Mouse (Mus musculus): Measurements from ENCODE around the gene Tnfrsf1a. TPM values are rescaled to one million over a fixed set of nuclear protein-coding genes. Genes with fewer than 3 reads are reported as not detected.
A peak's percentile ranks its signal among the peaks of the same experiment; 100 is the strongest.

Gene Tnfrsf1a
- polyA plus RNA-seq, 1 experiment from 2014 or later = 190 TPM

DNA sequence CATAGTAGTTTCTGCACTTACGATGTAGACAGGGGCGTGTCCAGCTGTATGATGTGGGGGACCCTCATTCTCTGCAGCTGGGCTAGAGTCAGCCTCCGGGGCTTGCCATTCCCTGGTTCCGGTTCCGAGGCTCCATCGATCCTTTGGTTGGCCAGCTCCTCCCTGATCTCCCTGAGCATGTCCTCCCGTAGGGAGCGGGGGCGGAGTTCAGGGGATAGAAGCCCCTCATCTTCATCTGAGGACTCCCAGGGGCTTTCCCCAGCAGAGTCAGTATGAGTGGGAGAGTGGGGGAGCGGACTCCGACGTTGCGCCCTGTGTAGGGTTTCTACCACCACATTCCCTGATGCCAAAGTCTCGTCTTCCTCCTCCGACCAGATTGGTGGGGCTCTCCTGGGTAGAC is 13.9 kb downstream of the Tnfrsf1a start:
- H3K27me3 ChIP-seq = no peaks in the 10 kb centered on the region
- ATAC-seq = no peak
- TF ChIP-seq CTCF (IDR thresholded peaks at IDR 0.05) = no peak
- ChIA-PET POLR2A (interaction anchor here (1.1 to 2.0 kb wide), 3 partner anchors 8 to 53 kb away, joined by 4 to 8 read pairs (median 4); no protein-coding TSS in a partner anchor), CTCF (no interaction called here)
- DNase-seq (ENCODE audit: low read depth, low spot score) = no peak
- in situ Hi-C loops (cut with MboI; ENCODE audit: low pct_unique_long_range_greater_than_20kb) = loop anchor here (10.0 kb wide), 1 partner anchor 52 kb away; no protein-coding TSS in a partner anchor

DNA sequence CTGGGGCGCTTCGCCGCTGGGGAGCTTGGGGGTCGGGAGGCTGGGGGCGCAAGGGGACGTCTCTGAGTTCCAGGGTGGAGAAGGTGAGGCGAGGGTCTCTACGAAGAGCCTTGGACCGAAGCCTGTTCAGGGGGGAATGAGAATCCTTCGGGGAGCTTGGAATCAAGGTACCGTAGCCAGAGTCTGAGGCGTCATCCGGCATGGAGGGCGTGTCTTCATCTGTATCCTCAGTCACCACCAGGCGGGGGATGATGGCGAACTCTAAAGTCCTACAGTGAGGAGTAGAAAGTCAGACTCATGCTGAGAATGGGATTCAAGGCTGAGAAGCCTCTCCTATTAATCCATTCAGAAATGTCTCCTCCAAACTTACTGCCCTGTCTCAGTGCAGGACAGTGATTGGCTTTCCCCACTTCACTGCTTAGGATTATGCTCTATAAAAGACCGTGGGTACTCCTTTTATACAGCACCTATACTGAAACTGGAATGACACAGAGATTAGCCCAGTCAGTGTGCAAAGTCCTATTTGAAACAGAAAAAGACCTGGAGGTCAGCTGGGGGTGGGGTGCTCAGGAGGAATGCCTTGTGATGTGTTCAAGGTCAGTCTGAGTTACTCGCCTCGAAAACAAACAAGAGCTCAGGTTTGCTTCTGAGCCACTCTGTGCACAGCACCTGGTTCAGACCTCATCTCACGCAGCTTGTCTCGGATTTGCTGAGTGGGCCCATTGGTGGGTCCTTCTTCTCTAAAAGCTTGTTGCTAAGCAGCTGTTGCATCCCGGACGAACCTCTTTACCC is 14.5 kb downstream of the Tnfrsf1a start:
- no peak for TF ChIP-seq CTCF (IDR thresholded peaks at IDR 0.05)
- ChIA-PET POLR2A (interaction anchor here (0.6 to 2.0 kb wide), 6 partner anchors 9 to 54 kb away, joined by 3 to 9 read pairs (median 4); partner anchors contain the start of genes Ltbr and Tnfrsf1a), CTCF (interaction anchor here (0.8 to 4.8 kb wide), 4 partner anchors 18 to 95 kb away, joined by 3 to 32 read pairs (median 3); no protein-coding TSS in a partner anchor)
- ATAC-seq (no peak), DNase-seq (ENCODE audit: low read depth, low spot score) (no peak)
- in situ Hi-C loops (cut with MboI; ENCODE audit: low pct_unique_long_range_greater_than_20kb) = loop anchor here (10.0 kb wide), 1 partner anchor 51 kb away; no protein-coding TSS in a partner anchor
- no peaks in the 10 kb centered on the region for H3K27me3 ChIP-seq

DNA sequence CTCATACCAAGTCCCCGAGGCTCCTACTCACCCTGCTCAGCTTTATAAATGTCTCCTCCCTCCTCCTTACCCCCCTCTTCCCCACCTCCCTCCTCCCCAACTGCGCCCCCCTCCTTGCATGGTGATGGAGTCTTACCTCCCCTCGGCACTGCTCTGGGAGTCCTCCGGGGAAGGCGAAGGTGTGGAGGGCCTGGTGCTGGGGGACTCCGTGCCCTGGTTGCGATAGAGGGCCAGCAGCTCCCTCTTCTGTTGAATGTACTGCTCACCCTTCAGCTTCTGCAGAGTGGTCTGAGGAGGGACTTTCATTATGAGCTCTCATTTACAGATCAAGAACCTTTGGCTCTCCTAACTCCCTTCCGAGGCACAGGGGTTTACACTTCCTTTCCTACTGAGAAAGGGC is 15.3 kb downstream of the Tnfrsf1a start:
- H3K27me3 ChIP-seq = no peaks in the 10 kb centered on the region
- in situ Hi-C loops (cut with MboI; ENCODE audit: low pct_unique_long_range_greater_than_20kb) = loop anchor here (10.0 kb wide), 1 partner anchor 50 kb away; no protein-coding TSS in a partner anchor
- no peak for TF ChIP-seq CTCF (IDR thresholded peaks at IDR 0.05)
- POLR2A ChIA-PET = interaction anchor here (1.0 to 2.0 kb wide), 4 partner anchors 10 to 55 kb away, joined by 3 to 9 read pairs (median 6); partner anchors contain the start of genes Ltbr and Tnfrsf1a
- ATAC-seq (no peak), DNase-seq (ENCODE audit: low read depth, low spot score) (no peak)
- CTCF ChIA-PET = interaction anchor here (0.8 to 4.8 kb wide), 6 partner anchors 18 to 95 kb away, joined by 3 to 32 read pairs (median 3); no protein-coding TSS in a partner anchor

DNA sequence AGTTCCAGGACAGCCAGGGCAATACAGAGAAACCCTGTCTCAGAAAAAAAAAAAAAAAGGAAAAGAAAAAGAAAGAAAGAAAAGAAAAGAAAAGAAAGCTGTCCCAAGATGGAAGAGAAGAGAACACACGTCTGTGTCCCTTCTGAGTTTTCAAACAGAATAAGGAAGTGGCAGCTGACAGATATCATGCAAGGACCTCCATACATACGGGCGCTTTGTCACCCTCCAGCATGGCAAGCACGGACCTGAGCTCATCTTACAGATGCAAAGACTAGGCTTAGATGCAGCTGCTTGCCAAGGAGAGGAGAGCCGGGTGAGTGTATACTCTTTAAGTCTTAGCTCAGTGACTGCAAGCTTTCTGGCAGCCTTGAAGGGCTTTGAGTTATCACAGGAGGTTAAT is 16.4 kb downstream of the Tnfrsf1a start:
- no peak for ATAC-seq
- ChIA-PET POLR2A (no interaction called here), CTCF (interaction anchor here (1.0 to 4.8 kb wide), 8 partner anchors 11 to 91 kb away, joined by 3 to 32 read pairs (median 4); no protein-coding TSS in a partner anchor)
- no peaks in the 10 kb centered on the region for H3K27me3 ChIP-seq
- in situ Hi-C loops (cut with MboI; ENCODE audit: low pct_unique_long_range_greater_than_20kb) = loop anchor here (5.0 to 10.0 kb wide), 2 partner anchors 49 to 237 kb away; no protein-coding TSS in a partner anchor
- TF ChIP-seq CTCF (IDR thresholded peaks at IDR 0.05) = no peak
- no peak for DNase-seq (ENCODE audit: low read depth, low spot score)

DNA sequence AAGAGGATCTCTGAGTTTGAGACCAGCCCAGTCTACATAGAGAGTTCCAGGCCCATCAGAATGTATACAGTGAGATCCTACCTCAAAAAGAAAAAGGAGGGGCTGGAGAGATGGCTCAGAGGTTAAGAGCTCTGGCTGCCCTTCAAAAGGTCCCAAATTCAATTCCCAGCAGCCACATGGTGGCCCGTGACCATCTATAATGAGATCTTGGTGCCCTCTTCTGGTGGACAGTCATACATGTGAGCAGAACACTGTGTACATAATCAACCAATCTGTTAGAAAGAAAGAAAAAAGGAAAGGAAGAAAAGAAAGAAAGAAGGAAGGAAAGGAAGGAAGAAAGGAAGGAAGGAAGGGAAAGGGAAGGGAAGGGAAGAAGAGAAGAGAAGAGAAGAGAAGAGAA is 17.0 kb downstream of the Tnfrsf1a start:
- DNase-seq (ENCODE audit: low read depth, low spot score) = no peak
- ATAC-seq = no peak
- H3K27me3 ChIP-seq = no peaks in the 10 kb centered on the region
- ChIA-PET CTCF (interaction anchor here (1.0 to 4.8 kb wide), 7 partner anchors 12 to 92 kb away, joined by 3 to 32 read pairs (median 4); no protein-coding TSS in a partner anchor), POLR2A (no interaction called here)
- in situ Hi-C loops (cut with MboI; ENCODE audit: low pct_unique_long_range_greater_than_20kb) = loop anchor here (5.0 to 10.0 kb wide), 2 partner anchors 49 to 236 kb away; no protein-coding TSS in a partner anchor
- no peak for TF ChIP-seq CTCF (IDR thresholded peaks at IDR 0.05)

DNA sequence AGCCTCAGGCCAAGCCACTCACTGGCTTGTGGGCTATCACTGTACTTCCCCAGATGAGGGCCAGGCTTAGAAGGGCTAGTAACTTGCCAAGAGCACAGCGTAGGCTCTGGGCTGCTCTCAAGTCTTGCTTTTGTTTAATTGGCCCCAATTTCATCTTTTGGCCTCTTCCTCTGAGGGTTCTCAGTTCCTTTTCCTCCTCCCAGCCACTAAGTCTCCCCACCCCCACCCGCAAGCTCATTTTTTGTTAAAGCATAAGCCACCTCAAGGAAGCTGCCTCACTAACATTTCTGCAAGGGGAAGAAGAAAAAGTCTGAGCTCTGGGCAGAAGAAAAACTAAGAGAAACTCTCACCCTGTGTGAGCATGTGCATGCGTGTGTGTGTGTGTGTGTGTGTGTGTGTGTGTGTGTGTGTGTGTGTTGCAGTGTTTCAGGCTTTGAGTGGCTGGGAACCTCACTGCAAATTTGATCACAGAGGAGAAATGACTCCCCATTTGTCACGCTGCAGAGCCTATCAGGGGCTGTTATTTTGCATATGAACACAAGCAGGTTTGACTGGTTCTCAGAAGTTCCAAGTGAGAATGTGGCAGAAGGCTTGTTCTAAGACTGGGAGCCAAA is 18.7 kb downstream of the Tnfrsf1a start:
- ChIA-PET CTCF (interaction anchor here (4.8 kb wide), 1 partner anchor 93 kb away, joined by 32 read pairs; no protein-coding TSS in a partner anchor), POLR2A (interaction anchor here (0.7 to 1.9 kb wide), 3 partner anchors 45 to 135 kb away, joined by 3 to 8 read pairs (median 6); no protein-coding TSS in a partner anchor)
- DNase-seq (ENCODE audit: low read depth, low spot score) (no peak), ATAC-seq (no peak)
- no peak for TF ChIP-seq CTCF (IDR thresholded peaks at IDR 0.05)
- no peaks in the 10 kb centered on the region for H3K27me3 ChIP-seq
- in situ Hi-C loops (cut with MboI; ENCODE audit: low pct_unique_long_range_greater_than_20kb) = loop anchor here (5.0 to 10.0 kb wide), 2 partner anchors 47 to 234 kb away; no protein-coding TSS in a partner anchor

DNA sequence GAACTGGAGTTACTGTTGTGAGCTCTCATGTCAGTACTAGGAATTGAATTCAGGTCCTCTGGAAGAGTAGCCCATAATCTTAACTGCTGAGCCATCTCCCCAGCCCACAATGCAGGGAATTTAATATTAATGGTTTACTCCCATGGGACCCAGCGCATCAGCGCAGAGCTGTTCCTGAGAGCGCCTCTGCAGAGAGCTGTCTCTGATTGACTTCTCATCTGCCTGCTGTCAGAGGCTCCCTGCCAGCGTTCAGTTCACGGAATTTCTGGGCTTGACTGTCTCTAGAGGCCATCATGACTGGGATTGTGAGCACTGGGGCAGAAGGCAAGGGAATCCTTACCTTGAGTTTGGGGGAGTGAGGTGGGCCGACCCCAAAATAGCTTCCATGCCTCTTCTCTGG is 27.9 kb downstream of the Tnfrsf1a start:
- CTCF ChIA-PET = interaction anchor here (1.8 to 2.8 kb wide), 2 partner anchors 11 to 101 kb away, joined by 4 to 8 read pairs; no protein-coding TSS in a partner anchor
- H3K27me3 ChIP-seq = no peaks in the 10 kb centered on the region
- in situ Hi-C loops (cut with MboI; ENCODE audit: low pct_unique_long_range_greater_than_20kb) = no loop called here

DNA sequence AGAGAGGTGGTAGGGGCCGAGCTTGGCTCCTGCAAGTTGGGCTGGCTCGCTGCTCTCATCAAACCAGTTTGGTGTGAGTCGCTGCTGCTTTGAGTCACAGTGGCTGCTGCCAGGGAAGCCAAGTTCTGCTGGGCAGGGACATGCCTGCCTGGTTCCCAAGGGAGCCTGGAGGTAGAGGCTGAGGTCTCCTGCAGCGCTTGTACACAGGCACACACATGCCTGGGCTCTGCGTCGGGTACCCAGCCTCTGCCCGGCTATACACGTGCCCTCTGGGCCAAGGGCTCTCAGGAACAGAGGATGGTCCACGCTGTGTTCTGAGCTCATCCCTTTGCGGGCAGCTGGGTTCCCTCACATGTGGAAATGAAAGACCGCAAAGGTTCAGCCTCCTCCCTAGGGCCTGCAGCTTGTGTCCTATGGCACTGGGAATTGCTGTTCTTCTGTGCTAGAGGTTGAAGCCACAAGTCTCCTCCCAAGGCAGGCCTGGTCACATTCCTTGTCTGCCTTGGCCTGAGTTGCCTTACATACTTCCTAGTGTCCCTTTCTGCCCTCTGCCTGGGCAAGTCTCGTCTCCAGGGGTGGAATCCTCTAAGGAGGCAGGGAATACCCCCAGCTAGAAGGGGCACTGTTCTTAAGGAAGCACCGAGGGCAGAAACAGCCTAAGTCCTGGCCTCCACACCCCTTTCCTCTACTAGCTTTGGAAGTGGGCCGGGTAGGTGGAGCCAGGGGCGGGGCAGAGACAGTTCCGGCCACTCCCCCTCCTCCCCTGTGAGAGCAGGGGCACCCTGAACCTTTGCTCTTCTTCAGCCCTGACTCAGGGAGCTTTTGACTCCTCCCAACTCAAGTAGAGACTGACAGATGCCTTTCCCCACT is 28.7 kb downstream of the Tnfrsf1a start:
- ChIA-PET POLR2A (no interaction called here), CTCF (interaction anchor here (0.7 to 2.8 kb wide), 5 partner anchors 12 to 102 kb away, joined by 3 to 8 read pairs (median 3); no protein-coding TSS in a partner anchor)
- in situ Hi-C loops (cut with MboI; ENCODE audit: low pct_unique_long_range_greater_than_20kb) = no loop called here
- no peaks in the 10 kb centered on the region for H3K27me3 ChIP-seq
- DNase-seq (ENCODE audit: low read depth, low spot score) = peak; percentile 50
- TF ChIP-seq CTCF (IDR thresholded peaks at IDR 0.05) = no peak
- peak; percentile 68 for ATAC-seq

More for the DNA sequence above, 27.9 kb downstream of the Tnfrsf1a start:
- no peak for ATAC-seq
- no peak for TF ChIP-seq CTCF (IDR thresholded peaks at IDR 0.05)
- POLR2A ChIA-PET = no interaction called here
- DNase-seq (ENCODE audit: low read depth, low spot score) = no peak

DNA sequence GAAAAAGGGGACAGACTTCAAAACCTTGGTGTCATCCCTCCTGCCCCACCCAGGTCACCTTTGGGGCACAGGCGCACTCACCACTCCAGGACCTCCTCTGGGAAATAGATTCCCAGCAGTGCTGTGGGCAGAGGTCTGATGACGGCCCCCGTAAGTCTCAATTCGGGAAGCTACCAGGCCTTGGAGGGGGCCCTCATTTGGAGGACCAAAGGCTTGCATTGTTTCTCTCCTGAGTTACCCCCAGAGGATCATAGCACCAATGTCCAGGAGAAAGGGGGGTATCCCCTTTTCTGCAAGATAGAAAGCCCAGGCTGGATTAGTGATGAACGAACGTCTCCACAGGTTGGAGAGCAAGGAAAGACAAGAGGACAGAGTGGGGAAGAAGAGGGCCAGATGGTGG is 29.5 kb downstream of the Tnfrsf1a start:
- no peaks in the 10 kb centered on the region for H3K27me3 ChIP-seq
- ATAC-seq (no peak), DNase-seq (ENCODE audit: low read depth, low spot score) (no peak)
- ChIA-PET CTCF (interaction anchor here (0.9 to 2.8 kb wide), 4 partner anchors 13 to 103 kb away, joined by 3 to 8 read pairs (median 4); no protein-coding TSS in a partner anchor), POLR2A (interaction anchor here (1.4 kb wide), 1 partner anchor 8 kb away, joined by 3 read pairs; no protein-coding TSS in a partner anchor)
- in situ Hi-C loops (cut with MboI; ENCODE audit: low pct_unique_long_range_greater_than_20kb) = no loop called here
- no peak for TF ChIP-seq CTCF (IDR thresholded peaks at IDR 0.05)
